Mouse (Mus musculus): ENCODE results near the gene Sned1. TPM values are rescaled to one million over a fixed set of nuclear protein-coding genes. Genes with fewer than 3 reads are reported as not detected.

Sned1 gene
- polyA plus RNA-seq, 1 experiment from 2014 or later, result 6.7 TPM

GRCm38 (mm10) chr1:93342648-93343503 is 107.2 kb downstream of the Sned1 start, which contains the start of the genes Ppp1r7 and Pask:
Gene Ppp1r7, plus strand, starts transcription at chr1:93342854.
Gene Pask, minus strand, starts transcription at chr1:93343482.
- Histone ChIP-seq H3K9me3 (no peaks in the 10 kb centered on the region), H3K9ac (replicated peaks) (peak within 1 kb of the TSS; percentile 88), H3K36me3 (peaks cover 15% of the 10 kb centered on the region), H3K4me3 (replicated peaks) (peak within 1 kb of the TSS; percentile 91), H3K4me1 (replicated peaks) (peaks cover 27% of the 10 kb centered on the region), H3K27me3 (no peaks in the 10 kb centered on the region), H3K4me2 (replicated peaks) (peak within 1 kb of the TSS; percentile 91), H3K27ac (peak within 1 kb of the TSS; percentile 67)
- under 1% methylated on average over 63 of the region's 63 CpGs for WGBS
- peak; percentile 95 for ATAC-seq

- Histone ChIP-seq H3K27ac (peak overlapping the region; percentile 67), H3K9me3 (no peaks in the 10 kb centered on the region), H3K4me1 (replicated peaks) (peaks cover 27% of the 10 kb centered on the region), H3K9ac (replicated peaks) (peak overlapping the region; percentile 88), H3K36me3 (peaks cover 22% of the 10 kb centered on the region), H3K27me3 (no peaks in the 10 kb centered on the region), H3K4me3 (replicated peaks) (peak overlapping the region; percentile 91), H3K4me2 (replicated peaks) (peak overlapping the region; percentile 91)
- peak; percentile 98 for ATAC-seq
- under 1% methylated on average over 39 of the region's 39 CpGs for WGBS
Measured at GRCm38 (mm10) chr1:93343504-93344047, 107.9 kb downstream of the Sned1 start.

- no peak overlapping the region for H3K27ac ChIP-seq
- H3K27me3 ChIP-seq, result no peaks in the 10 kb centered on the region
- no peaks in the 10 kb centered on the region for H3K9me3 ChIP-seq
- peaks cover 51% of the 10 kb centered on the region for H3K36me3 ChIP-seq
- ATAC-seq, result no peak
- no peak overlapping the region for H3K9ac ChIP-seq (replicated peaks)
- WGBS, result 94% methylated on average over 5 of the region's 5 CpGs
- H3K4me3 ChIP-seq (replicated peaks), result no peak overlapping the region
- peaks cover 11% of the 10 kb centered on the region for H3K4me1 ChIP-seq (replicated peaks)
- no peak overlapping the region for H3K4me2 ChIP-seq (replicated peaks)
Measured at GRCm38 (mm10) chr1:93347176-93347575, 111.5 kb downstream of the Sned1 start.

GRCm38 (mm10) chr1:93349701-93350100 is 114.1 kb downstream of the Sned1 start:
- Histone ChIP-seq H3K4me1 (replicated peaks) (peaks cover under 1% of the 10 kb centered on the region), H3K27ac (no peak overlapping the region), H3K36me3 (peaks cover 77% of the 10 kb centered on the region), H3K27me3 (no peaks in the 10 kb centered on the region), H3K9ac (replicated peaks) (no peak overlapping the region), H3K4me2 (replicated peaks) (no peak overlapping the region), H3K4me3 (replicated peaks) (no peak overlapping the region), H3K9me3 (no peaks in the 10 kb centered on the region)
- no peak for ATAC-seq
- whole genome bisulfite sequencing, result 79% methylated on average over 4 of the region's 4 CpGs

Small RNAs within 50 kb of the gene (microRNA-seq; reads per million reads assigned to microRNA genes)
- gene Mir6901 (not detected), gene Mir6902 (0.62 reads per million)

Other genes with a start within 250 kb of the Sned1 start
- gene Aqp12, start 229.5 kb upstream of the Sned1 start, polyA plus RNA-seq (2015; fragmentation: Nextera tagmentation; extraction: Ambion mirVana), result not detected in 2 replicates
- gene Kif1a, start 133.9 kb upstream of the Sned1 start, polyA plus RNA-seq (2015; fragmentation: Nextera tagmentation; extraction: Ambion mirVana), result 272 and 327 TPM in 2 replicates
- gene Agxt, start 100.6 kb upstream of the Sned1 start, polyA plus RNA-seq (2015; fragmentation: Nextera tagmentation; extraction: Ambion mirVana), result not detected in 2 replicates
- not detected in 2 replicates for gene 2310007B03Rik, start 74.9 kb upstream of the Sned1 start, polyA plus RNA-seq (2015; fragmentation: Nextera tagmentation; extraction: Ambion mirVana)
- 0.12 and 0.24 TPM in 2 replicates for gene Crocc2, start 67.1 kb upstream of the Sned1 start, polyA plus RNA-seq (2015; fragmentation: Nextera tagmentation; extraction: Ambion mirVana)
- 37.3 and 37.9 TPM in 2 replicates for gene Mterf4, start 70.1 kb downstream of the Sned1 start, polyA plus RNA-seq (2015; fragmentation: Nextera tagmentation; extraction: Ambion mirVana)
- 55.6 and 61.1 TPM in 2 replicates for gene Ppp1r7, start 107.0 kb downstream of the Sned1 start, polyA plus RNA-seq (2015; fragmentation: Nextera tagmentation; extraction: Ambion mirVana)
- gene Pask, start 107.6 kb downstream of the Sned1 start, polyA plus RNA-seq (2015; fragmentation: Nextera tagmentation; extraction: Ambion mirVana), result 9.9 and 10.0 TPM in 2 replicates
- 0.34 and 0.46 TPM in 2 replicates for gene Ano7, start 138.1 kb downstream of the Sned1 start, polyA plus RNA-seq (2015; fragmentation: Nextera tagmentation; extraction: Ambion mirVana)
- gene Hdlbp, start 243.0 kb downstream of the Sned1 start, polyA plus RNA-seq (2015; fragmentation: Nextera tagmentation; extraction: Ambion mirVana), result 74.3 and 91.0 TPM in 2 replicates